ENCODE assay signal across 8 mouse cellular contexts in the genomic region with DNA sequence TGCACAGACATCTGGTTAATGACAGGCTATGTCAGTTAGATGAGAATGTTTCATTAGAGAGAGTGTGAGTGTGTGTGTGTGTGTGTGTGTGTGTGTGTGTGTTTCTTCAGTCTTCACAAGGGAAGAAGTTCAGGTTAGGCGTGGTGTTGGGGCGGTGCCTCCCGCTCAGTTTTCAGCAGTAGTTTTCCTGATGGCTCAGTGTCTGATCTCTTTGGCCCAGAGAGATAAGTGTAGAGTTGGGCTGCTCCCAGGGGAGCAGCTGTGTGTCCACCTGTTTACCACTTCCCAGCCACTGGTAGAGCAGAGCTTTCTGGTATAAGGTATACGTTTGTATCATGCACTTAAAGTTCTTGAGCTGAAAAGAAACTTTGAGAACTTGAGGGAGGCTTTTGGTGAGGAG. TPM values are rescaled to one million over a fixed set of nuclear protein-coding genes. Genes with fewer than 3 reads are reported as not detected.
DNase-seq lines count a peak whose midpoint lies in the region; ATAC-seq and TF ChIP-seq lines count a peak whose summit lies in the region.

No protein-coding gene starts in this region.

- H3K27me3 ChIP-seq in lung, embryonic 16.5 days (ENCODE audit: control insufficient read depth, insufficient read depth, low read depth, low read length), result no peaks in the 10 kb centered on the region
- no peaks in the 10 kb centered on the region for H3K27me3 ChIP-seq in limb, embryonic 12.5 days

- no peak for TF ChIP-seq POLR2A in embryonic fibroblast, embryonic 13.5 days (IDR thresholded peaks at IDR 0.05; ENCODE audit: low read depth, low read length)
- no peak for TF ChIP-seq POLR2A in olfactory bulb, adult 2 months (IDR thresholded peaks at IDR 0.05; ENCODE audit: insufficient read depth, low read depth, low read length)

- no peak for DNase-seq in lung, postnatal 25 days (ENCODE audit: low spot score)
- no peak for DNase-seq in thymus, adult 18-20 months
- no peak for DNase-seq in embryo, embryonic 11 days

- no peaks in the 10 kb centered on the region for H3K9me3 ChIP-seq in lung, embryonic 16.5 days (ENCODE audit: control insufficient read depth, low read length)
- H3K9me3 ChIP-seq in limb, embryonic 12.5 days, result no peaks in the 10 kb centered on the region

- peaks cover 11% of the 10 kb centered on the region for H3K4me1 ChIP-seq in lung, embryonic 16.5 days (replicated peaks; ENCODE audit: control insufficient read depth, insufficient read depth, low read length)
- H3K4me1 ChIP-seq in embryonic fibroblast, embryonic 13.5 days (ENCODE audit: control insufficient read depth, insufficient read depth, low read length), result peaks cover 9% of the 10 kb centered on the region
- H3K4me1 ChIP-seq in limb, embryonic 12.5 days (replicated peaks), result peaks cover 19% of the 10 kb centered on the region
- H3K4me1 ChIP-seq in olfactory bulb, adult 2 months (ENCODE audit: control insufficient read depth, insufficient read depth, low read length), result peaks cover 54% of the 10 kb centered on the region

- H3K4me3 ChIP-seq in lung, embryonic 16.5 days (ENCODE audit: low read length), result peak overlapping the region; percentile 84
- H3K4me3 ChIP-seq in embryonic fibroblast, embryonic 13.5 days (ENCODE audit: insufficient read depth, low read length), result peak overlapping the region; percentile 97
- peak overlapping the region; percentile 93; the same call in 1 of the 2 replicates for H3K4me3 ChIP-seq in limb, embryonic 12.5 days (replicated peaks)
- 0 out of 2 replicates have a peak overlapping the region, but pooled peaks have one; percentile 4 for H3K4me3 ChIP-seq in olfactory bulb, adult 2 months (ENCODE audit: insufficient read depth, low read depth, low read length)

- H3K9ac ChIP-seq in lung, embryonic 16.5 days (ENCODE audit: low read length), result peak overlapping the region; percentile 89; the same call in 1 of the 2 replicates
- peak overlapping the region; percentile 96; the same call in 1 of the 2 replicates for H3K9ac ChIP-seq in limb, embryonic 12.5 days (replicated peaks)

- WGBS in lung, embryonic 16.5 days, result 77% methylated on average over 4 of the region's 4 CpGs
- WGBS in limb, embryonic 12.5 days, result 84% methylated on average over 4 of the region's 4 CpGs
- WGBS in olfactory bulb, adult 2 months, result 76% methylated on average over 4 of the region's 4 CpGs

- TF ChIP-seq CTCF in embryonic fibroblast, embryonic 13.5 days (IDR thresholded peaks at IDR 0.05; ENCODE audit: borderline replicate concordance, insufficient read depth, low read length), result no peak
- TF ChIP-seq CTCF in olfactory bulb, adult 2 months (IDR thresholded peaks at IDR 0.05; ENCODE audit: insufficient read depth, low read depth, low read length), result no peak

- 0 out of 2 replicates have a peak, but pooled peaks cover 4% of the 10 kb centered on the region for H3K36me3 ChIP-seq in lung, embryonic 16.5 days (ENCODE audit: control insufficient read depth, insufficient read depth, low read length)
- peaks cover 43% of the 10 kb centered on the region for H3K36me3 ChIP-seq in limb, embryonic 12.5 days

- no peak overlapping the region for H3K27ac ChIP-seq in lung, embryonic 16.5 days (ENCODE audit: low read length)
- no peak overlapping the region for H3K27ac ChIP-seq in embryonic fibroblast, embryonic 13.5 days (ENCODE audit: insufficient read depth, low read length)
- no peak overlapping the region for H3K27ac ChIP-seq in limb, embryonic 12.5 days
- H3K27ac ChIP-seq in olfactory bulb, adult 2 months (ENCODE audit: insufficient read depth, low read depth, low read length), result no peak overlapping the region

- ATAC-seq in lung, embryonic 16.5 days (ENCODE audit: low read depth), result no peak
- no peak for ATAC-seq in limb, embryonic 12.5 days (ENCODE audit: insufficient number of reproducible peaks, insufficient read depth, low FRiP score, low TSS enrichment, low read depth)
- ATAC-seq in activated CD4-positive, CD25-positive, alpha-beta regulatory T cell, adult 4 months, result no peak

- H3K4me2 ChIP-seq in lung, embryonic 16.5 days (ENCODE audit: low read depth, low read length), result peak overlapping the region; percentile 82
- H3K4me2 ChIP-seq in limb, embryonic 12.5 days, result peak overlapping the region; percentile 86

RNA-seq across cellular contexts. Expression of a gene that starts 1.6 kb away (rescaled TPM):
- 167 and 202 TPM in 2 replicates for polyA plus RNA-seq in lung, embryonic 16.5 days (2015; fragmentation: Nextera tagmentation; extraction: Ambion mirVana)
- polyA plus RNA-seq in embryonic fibroblast, embryonic 13.5 days (2011; ENCODE audit: insufficient read length, low read depth, missing spikeins), result 150 and 185 TPM in 2 replicates
- 181 and 202 TPM in 2 replicates for polyA plus RNA-seq in limb, embryonic 12.5 days (2016; fragmentation: Nextera tagmentation; extraction: Ambion mirVana)
- polyA plus RNA-seq in olfactory bulb, adult 2 months (2012; ENCODE audit: insufficient read depth, insufficient read length, low replicate concordance, missing spikeins), result not detected in 2 replicates
- polyA plus RNA-seq in activated CD4-positive, CD25-positive, alpha-beta regulatory T cell, adult 4 months (2017; shearing (Covaris generic)), result 100 to 1,000 TPM; 162 to 259 TPM

RNA-seq across cellular contexts. Expression of a gene that starts 19.8 kb away (rescaled TPM):
- polyA plus RNA-seq in lung, embryonic 16.5 days (2015; fragmentation: Nextera tagmentation; extraction: Ambion mirVana), result 28.3 and 31.7 TPM in 2 replicates
- polyA plus RNA-seq in embryonic fibroblast, embryonic 13.5 days (2011; ENCODE audit: insufficient read length, low read depth, missing spikeins), result 13.9 TPM in 2 replicates
- polyA plus RNA-seq in limb, embryonic 12.5 days (2016; fragmentation: Nextera tagmentation; extraction: Ambion mirVana), result 30.7 and 33.3 TPM in 2 replicates
- not detected in 2 replicates for polyA plus RNA-seq in olfactory bulb, adult 2 months (2012; ENCODE audit: insufficient read depth, insufficient read length, low replicate concordance, missing spikeins)
- polyA plus RNA-seq in activated CD4-positive, CD25-positive, alpha-beta regulatory T cell, adult 4 months (2017; shearing (Covaris generic)), result 10 to 100 TPM; 18.6 to 21.8 TPM

RNA-seq across cellular contexts. Expression of a gene that starts 29.7 kb away (rescaled TPM):
- 0.08 and 0.10 TPM in 2 replicates for polyA plus RNA-seq in lung, embryonic 16.5 days (2015; fragmentation: Nextera tagmentation; extraction: Ambion mirVana)
- polyA plus RNA-seq in embryonic fibroblast, embryonic 13.5 days (2011; ENCODE audit: insufficient read length, low read depth, missing spikeins), result 0.35 TPM in 1 of 2 replicates, not detected in the other
- 0.18 and 0.20 TPM in 2 replicates for polyA plus RNA-seq in limb, embryonic 12.5 days (2016; fragmentation: Nextera tagmentation; extraction: Ambion mirVana)
- not detected in 2 replicates for polyA plus RNA-seq in olfactory bulb, adult 2 months (2012; ENCODE audit: insufficient read depth, insufficient read length, low replicate concordance, missing spikeins)
- polyA plus RNA-seq in activated CD4-positive, CD25-positive, alpha-beta regulatory T cell, adult 4 months (2017; shearing (Covaris generic)), result not detected

RNA-seq across cellular contexts. Expression of a gene that starts 38.3 kb away (rescaled TPM):
- 0.06 TPM in 1 of 2 replicates, not detected in the other for polyA plus RNA-seq in lung, embryonic 16.5 days (2015; fragmentation: Nextera tagmentation; extraction: Ambion mirVana)
- not detected in 2 replicates for polyA plus RNA-seq in embryonic fibroblast, embryonic 13.5 days (2011; ENCODE audit: insufficient read length, low read depth, missing spikeins)
- 0.08 TPM in 1 of 2 replicates, not detected in the other for polyA plus RNA-seq in limb, embryonic 12.5 days (2016; fragmentation: Nextera tagmentation; extraction: Ambion mirVana)
- polyA plus RNA-seq in olfactory bulb, adult 2 months (2012; ENCODE audit: insufficient read depth, insufficient read length, low replicate concordance, missing spikeins), result not detected in 2 replicates
- under 1 TPM in 1 of 2 experiments, not detected in 1; 0.11 TPM for polyA plus RNA-seq in activated CD4-positive, CD25-positive, alpha-beta regulatory T cell, adult 4 months (2017; shearing (Covaris generic))

RNA-seq across cellular contexts. Expression of a gene that starts 52.2 kb away (rescaled TPM):
- 5.9 TPM in 2 replicates for polyA plus RNA-seq in lung, embryonic 16.5 days (2015; fragmentation: Nextera tagmentation; extraction: Ambion mirVana)
- polyA plus RNA-seq in embryonic fibroblast, embryonic 13.5 days (2011; ENCODE audit: insufficient read length, low read depth, missing spikeins), result 10.8 and 12.1 TPM in 2 replicates
- 9.0 and 9.4 TPM in 2 replicates for polyA plus RNA-seq in limb, embryonic 12.5 days (2016; fragmentation: Nextera tagmentation; extraction: Ambion mirVana)
- not detected in 2 replicates for polyA plus RNA-seq in olfactory bulb, adult 2 months (2012; ENCODE audit: insufficient read depth, insufficient read length, low replicate concordance, missing spikeins)
- 1 to 10 TPM; 3.7 TPM for polyA plus RNA-seq in activated CD4-positive, CD25-positive, alpha-beta regulatory T cell, adult 4 months (2017; shearing (Covaris generic))

Comparison
In these comparisons a context has a peak if more than half of its experiments do, and no peak if none do; other contexts are left out.
1. H3K4me3 ChIP-seq: peak in every context shown above with its lines; median percentile 97 in embryonic fibroblast, embryonic 13.5 days; 93 in limb, embryonic 12.5 days; 84 in lung, embryonic 16.5 days; 4 in olfactory bulb, adult 2 months.